Mouse (Mus musculus): ENCODE measurements at regions not wholly inside any gene's neighbourhood (a gene's known extent, or its start where the extent isn't known, plus 50 kb on each side); places are given as distances from the start of the nearest gene placed in this dataset.
A peak's percentile ranks its signal among the peaks of the same experiment; 100 is the strongest.

DNA sequence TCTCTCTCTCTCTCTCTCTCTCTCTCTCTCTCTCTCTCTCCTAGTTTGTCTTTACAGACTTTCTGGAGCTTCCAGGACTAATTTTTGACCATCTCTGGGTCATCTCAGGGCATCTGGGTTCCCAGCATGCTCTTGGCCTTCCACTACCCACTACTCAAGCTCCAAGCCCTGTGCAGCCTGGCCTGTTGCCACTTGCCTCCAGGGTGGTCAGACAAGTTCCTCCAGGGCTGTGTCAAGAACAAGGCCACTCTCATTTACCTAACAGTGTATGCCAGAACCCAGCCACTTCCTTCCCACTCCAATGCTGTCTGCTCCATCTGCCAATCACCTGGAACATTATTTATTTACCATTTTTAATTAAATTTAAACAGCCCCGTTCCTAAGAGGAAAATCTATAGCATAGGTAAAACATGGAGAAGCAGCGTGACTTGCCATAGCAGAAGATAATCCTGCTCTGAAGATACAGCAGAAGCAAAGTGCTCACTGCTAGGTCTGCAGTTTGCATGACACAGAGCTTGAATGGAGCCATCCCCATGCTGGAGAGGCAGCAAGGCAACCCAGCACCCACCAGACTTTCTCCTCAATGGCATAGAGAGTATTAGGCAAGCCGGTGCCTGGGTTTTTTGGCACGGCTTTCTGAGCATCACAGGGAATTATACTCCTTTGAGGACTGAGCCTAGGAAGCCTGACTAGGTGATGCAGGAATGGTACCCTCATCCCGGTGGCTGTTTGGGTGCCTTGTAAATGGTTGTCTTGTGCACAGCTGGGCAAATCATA lies 54.0 kb downstream of the Foxi1 start:
- no peak for DNase-seq

DNA sequence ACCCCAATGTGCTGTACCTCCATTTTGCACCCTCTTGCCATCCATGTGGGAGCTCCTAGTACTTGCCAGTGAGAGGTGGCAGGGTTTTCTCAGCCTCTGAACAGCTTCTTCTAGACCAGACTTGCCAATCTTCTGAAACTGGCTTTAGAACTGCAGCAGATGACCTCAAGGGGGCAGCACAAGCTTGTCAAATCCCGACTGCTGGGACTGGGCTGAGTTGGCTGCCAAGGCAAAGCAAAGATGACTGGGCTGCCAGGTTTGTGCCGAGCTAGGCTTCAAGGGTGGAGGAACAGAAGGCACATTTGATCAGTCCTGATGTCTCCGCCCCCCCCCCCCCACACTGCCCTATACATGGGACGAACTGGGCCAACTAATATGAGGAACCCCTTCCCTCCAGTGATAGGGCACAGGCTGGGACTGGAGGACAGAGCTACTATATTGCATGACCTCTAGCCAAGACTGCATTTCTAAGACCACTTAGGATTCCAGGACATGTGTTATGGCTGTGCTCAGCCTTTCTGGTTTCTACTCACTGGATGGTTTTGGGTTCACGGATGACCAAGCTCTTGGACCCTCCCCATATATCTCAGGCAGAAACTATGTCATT lies 51.1 kb upstream of the 4930469K13Rik start:
- peak; percentile 81 for DNase-seq
